Comparison of ENCODE assay signal across 24 mouse cellular contexts in the genomic region with DNA sequence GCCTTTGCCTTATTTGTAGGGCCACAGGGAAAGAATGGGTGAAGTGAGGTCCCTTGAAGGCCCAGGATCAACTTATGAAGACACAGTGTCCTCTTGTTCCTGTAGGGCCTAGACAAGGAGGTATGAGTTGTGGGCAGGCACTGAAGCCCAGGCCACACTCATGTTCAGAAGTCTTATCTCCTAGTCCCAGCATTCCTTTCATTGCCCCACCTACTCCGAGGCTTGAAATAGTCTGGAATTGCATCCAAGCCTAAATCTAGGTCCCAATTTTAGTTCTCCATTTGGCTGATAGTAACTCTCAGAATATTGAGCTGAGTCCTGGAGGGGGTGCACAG. TPM values are rescaled to one million over a fixed set of nuclear protein-coding genes. Genes with fewer than 3 reads are reported as not detected.
A peak's percentile ranks its signal among the peaks of the same experiment; 100 is the strongest.
DNase-seq lines count a peak whose midpoint lies in the region; ATAC-seq and TF ChIP-seq lines count a peak whose summit lies in the region.
"Had no signal": no experiment of that assay in that cellular context is flagged by ENCODE, and none has a peak within 500 bp of the region (broad histone marks: within the 10 kb centered on the region; RNA-seq: fewer than 3 reads in every experiment).

No protein-coding gene starts in this region.

- ATAC-seq in liver, postnatal 0 days: no peak
- ATAC-seq: CD4-positive, CD25-positive, alpha-beta regulatory T cell, adult 4 months; inflammation-experienced regulatory T-cells, adult 6 months; midbrain, embryonic 15.5 days had no signal

- H3K9ac ChIP-seq in liver, postnatal 0 days (replicated peaks): no peak overlapping the region
- H3K9ac ChIP-seq: forebrain, embryonic 12.5 days; hindbrain, embryonic 12.5 days; limb, embryonic 15.5 days; liver, embryonic 14.5 days; midbrain, embryonic 15.5 days; neural tube, embryonic 13.5 days; stomach, embryonic 15.5 days had no signal

- H3K4me2 ChIP-seq in liver, postnatal 0 days (ENCODE audit: low read depth, low read length): no peak overlapping the region
- H3K4me2 ChIP-seq: forebrain, embryonic 12.5 days; hindbrain, embryonic 12.5 days; limb, embryonic 15.5 days; midbrain, embryonic 15.5 days; neural tube, embryonic 13.5 days; stomach, embryonic 15.5 days had no signal

- H3K9me3 ChIP-seq in heart, embryonic 10.5 days: no peaks in the 10 kb centered on the region
- H3K9me3 ChIP-seq in liver, postnatal 0 days (ENCODE audit: low read length): no peaks in the 10 kb centered on the region
- H3K9me3 ChIP-seq: forebrain, embryonic 12.5 days; hindbrain, embryonic 12.5 days; limb, embryonic 15.5 days; midbrain, embryonic 15.5 days; neural tube, embryonic 13.5 days; stomach, embryonic 15.5 days had no signal

- peak; percentile 98 for DNase-seq in heart, adult 11 months
- DNase-seq in heart, embryonic 10.5 days (ENCODE audit: low spot score): no peak
- DNase-seq in heart, adult 8-10 months (ENCODE audit: low spot score): peak; percentile 79
- peak; percentile 49 to 51 for DNase-seq in heart, postnatal 14 days
- no peak for DNase-seq in liver, postnatal 0 days
- no peak for DNase-seq in left cerebral cortex, adult 11 months (ENCODE audit: low spot score)
- DNase-seq: adrenal gland, postnatal 36 days; cerebellum, adult 18-20 months; cerebellum, postnatal 14 days; kidney, adult 18-20 months; kidney, postnatal 10 days; left cerebral cortex, postnatal 4 days; thymus, postnatal 36 days had no signal

- TF ChIP-seq EP300 in liver, postnatal 0 days (IDR thresholded peaks at IDR 0.05; ENCODE audit: low read depth): no peak

- H3K27me3 ChIP-seq in heart, embryonic 10.5 days (ENCODE audit: insufficient read depth, poor library complexity, severe bottlenecking): 0 out of 2 replicates have a peak, but pooled peaks cover 3% of the 10 kb centered on the region
- no peaks in the 10 kb centered on the region for H3K27me3 ChIP-seq in small intestine, adult 2 months (ENCODE audit: control insufficient read depth, insufficient read depth, low read length)
- H3K27me3 ChIP-seq in liver, postnatal 0 days (ENCODE audit: insufficient read depth, low read length): no peaks in the 10 kb centered on the region
- H3K27me3 ChIP-seq: forebrain, embryonic 12.5 days; limb, embryonic 15.5 days; midbrain, embryonic 15.5 days; neural tube, embryonic 13.5 days; stomach, embryonic 15.5 days had no signal

- peaks cover 16% of the 10 kb centered on the region for H3K4me1 ChIP-seq in heart, embryonic 10.5 days
- H3K4me1 ChIP-seq in small intestine, adult 2 months (ENCODE audit: control insufficient read depth, insufficient read depth, insufficient read length, low read length): peaks cover 3% of the 10 kb centered on the region; the same call in 1 of the 2 replicates
- 0 out of 2 replicates have a peak, but pooled peaks cover 5% of the 10 kb centered on the region for H3K4me1 ChIP-seq in liver, postnatal 0 days (ENCODE audit: insufficient read depth)
- H3K4me1 ChIP-seq: forebrain, embryonic 12.5 days; hindbrain, embryonic 12.5 days; limb, embryonic 15.5 days; midbrain, embryonic 15.5 days; neural tube, embryonic 13.5 days; stomach, embryonic 15.5 days had no signal

- intact Hi-C loops in heart, postnatal 14 days (cut with DNase I): no loop called here

- H3K36me3 ChIP-seq in heart, embryonic 10.5 days: no peaks in the 10 kb centered on the region
- no peaks in the 10 kb centered on the region for H3K36me3 ChIP-seq in small intestine, adult 2 months (ENCODE audit: control insufficient read depth, insufficient read depth, low read length)
- no peaks in the 10 kb centered on the region for H3K36me3 ChIP-seq in liver, postnatal 0 days (replicated peaks; ENCODE audit: insufficient read depth, low read length)
- H3K36me3 ChIP-seq: forebrain, embryonic 12.5 days; hindbrain, embryonic 12.5 days; limb, embryonic 15.5 days; midbrain, embryonic 15.5 days; neural tube, embryonic 13.5 days; stomach, embryonic 15.5 days had no signal

- H3K27ac ChIP-seq in heart, embryonic 10.5 days: no peak overlapping the region
- 0 out of 2 replicates have a peak overlapping the region, but pooled peaks have one; percentile 2 for H3K27ac ChIP-seq in small intestine, adult 2 months (ENCODE audit: insufficient read depth, low read depth, low read length)
- H3K27ac ChIP-seq in liver, postnatal 0 days (ENCODE audit: low read depth): no peak overlapping the region
- H3K27ac ChIP-seq: forebrain, embryonic 12.5 days; hindbrain, embryonic 12.5 days; limb, embryonic 15.5 days; liver, embryonic 14.5 days; macrophage; midbrain, embryonic 15.5 days; neural tube, embryonic 13.5 days; stomach, embryonic 15.5 days had no signal

- H3K4me3 ChIP-seq in heart, embryonic 10.5 days: no peak overlapping the region
- H3K4me3 ChIP-seq in small intestine, adult 2 months (ENCODE audit: low read depth, low read length): no peak overlapping the region
- no peak overlapping the region for H3K4me3 ChIP-seq in liver, postnatal 0 days (ENCODE audit: low read depth, low read length)
- H3K4me3 ChIP-seq: forebrain, embryonic 12.5 days; hindbrain, embryonic 12.5 days; limb, embryonic 15.5 days; midbrain, embryonic 15.5 days; neural tube, embryonic 13.5 days; stomach, embryonic 15.5 days had no signal

- no peak for TF ChIP-seq POLR2A in small intestine, adult 2 months (IDR thresholded peaks at IDR 0.05; ENCODE audit: low read depth, low read length)

- 39% methylated on average over 1 of the region's 1 CpGs for WGBS in heart, embryonic 10.5 days
- 60% methylated on average over 1 of the region's 1 CpGs for WGBS in small intestine, adult 2 months
- WGBS in liver, postnatal 0 days (ENCODE audit: insufficient replicate concordance): 65% methylated on average over 1 of the region's 1 CpGs

- no peak for TF ChIP-seq CTCF in small intestine, adult 2 months (IDR thresholded peaks at IDR 0.05; ENCODE audit: extremely low read depth, insufficient read length, insufficient replicate concordance, low read depth, low read length)
- no peak for TF ChIP-seq CTCF in liver, postnatal 0 days (IDR thresholded peaks at IDR 0.05; ENCODE audit: low read depth)

RNA-seq across cellular contexts. Expression of a gene that starts 8.0 kb away (rescaled TPM):
- polyA plus RNA-seq in heart, embryonic 10.5 days (2016; fragmentation: Nextera tagmentation; extraction: Ambion mirVana): 62.2 and 71.8 TPM in 2 replicates
- total RNA-seq in heart, adult 8-10 months (2022): 10 to 100 TPM; 76.2 to 87.9 (median 83.4) TPM
- total RNA-seq in heart, postnatal 14 days (2021): 10 to 100 TPM; 79.1 to 91.9 TPM
- 31.6 and 34.9 TPM in 2 replicates for polyA plus RNA-seq in small intestine, adult 2 months (2012; rRNA removed)
- 18.1 and 19.8 TPM in 2 replicates for polyA plus RNA-seq in liver, postnatal 0 days (2015; fragmentation: Nextera tagmentation; extraction: Ambion mirVana)

RNA-seq across cellular contexts. Expression of a gene that starts 55.9 kb away (rescaled TPM):
- 10.4 and 11.3 TPM in 2 replicates for polyA plus RNA-seq in heart, embryonic 10.5 days (2016; fragmentation: Nextera tagmentation; extraction: Ambion mirVana)
- 10 to 100 TPM; 43.5 to 56.6 (median 51.5) TPM for total RNA-seq in heart, adult 8-10 months (2022)
- total RNA-seq in heart, postnatal 14 days (2021): 10 to 100 TPM; 25.5 to 33.6 TPM
- polyA plus RNA-seq in small intestine, adult 2 months (2012; rRNA removed): 7.7 and 9.7 TPM in 2 replicates
- polyA plus RNA-seq in liver, postnatal 0 days (2015; fragmentation: Nextera tagmentation; extraction: Ambion mirVana): 6.6 and 7.2 TPM in 2 replicates

Comparison
In these comparisons a context has a peak if more than half of its experiments do, and no peak if none do; other contexts are left out.
1. DNase-seq: peak in heart, adult 11 months (single experiment), heart, adult 8-10 months (single experiment) and heart, postnatal 14 days (2 of 2); none in heart, embryonic 10.5 days (single experiment), liver, postnatal 0 days (single experiment) and left cerebral cortex, adult 11 months (single experiment).